Mouse (Mus musculus) lung, postnatal 25 days (tissue): ENCODE results near the gene Rnf152.
A peak's percentile ranks its signal among the peaks of the same experiment; 100 is the strongest.

Experiments
- DNase-seq: peaks from one replicate; pipeline ENCODE4 v3.0.0; 2022; ENCODE audit warnings: low spot score

Rnf152 gene

GRCm38 (mm10) chr1:105356291-105357011 is at the start of gene Rnf152:
TSS of gene Rnf152 (minus strand) at chr1:105356710.
- peak; percentile 23 for DNase-seq

- DNase-seq, result no peak
Observed at GRCm38 (mm10) chr1:105402853-105403252, 46.3 kb upstream of the Rnf152 start.

GRCm38 (mm10) chr1:105384141-105384937 is 27.8 kb upstream of the Rnf152 start:
- DNase-seq, result peak; percentile 43

GRCm38 (mm10) chr1:105377546-105377945 is 21.0 kb upstream of the Rnf152 start:
- DNase-seq, result no peak

GRCm38 (mm10) chr1:105374618-105375017 is 18.1 kb upstream of the Rnf152 start:
- no peak for DNase-seq

- peak; percentile 26 for DNase-seq
Observed at GRCm38 (mm10) chr1:105362701-105363100, 6.2 kb upstream of the Rnf152 start.

- DNase-seq, result no peak
Observed at GRCm38 (mm10) chr1:105358896-105359295, 2.4 kb upstream of the Rnf152 start.

GRCm38 (mm10) chr1:105355910-105356290 is 610 bp downstream of the Rnf152 start:
- DNase-seq, result no peak

- DNase-seq, result peak; percentile 4
Observed at GRCm38 (mm10) chr1:105354901-105355891, 1.3 kb downstream of the Rnf152 start.

GRCm38 (mm10) chr1:105351806-105352205 is 4.7 kb downstream of the Rnf152 start:
- no peak for DNase-seq

- no peak for DNase-seq
Observed at GRCm38 (mm10) chr1:105342305-105342704, 14.2 kb downstream of the Rnf152 start.

GRCm38 (mm10) chr1:105340943-105341342 is 15.6 kb downstream of the Rnf152 start:
- no peak for DNase-seq

- DNase-seq, result no peak
Observed at GRCm38 (mm10) chr1:105337397-105337796, 19.1 kb downstream of the Rnf152 start.

- DNase-seq, result no peak
Observed at GRCm38 (mm10) chr1:105336096-105336495, 20.4 kb downstream of the Rnf152 start.

GRCm38 (mm10) chr1:105332087-105332731 is 24.3 kb downstream of the Rnf152 start:
- DNase-seq, result no peak

- DNase-seq, result no peak
Observed at GRCm38 (mm10) chr1:105331605-105332004, 24.9 kb downstream of the Rnf152 start.

- DNase-seq, result no peak
Observed at GRCm38 (mm10) chr1:105330581-105331320, 25.8 kb downstream of the Rnf152 start.

- no peak for DNase-seq
Observed at GRCm38 (mm10) chr1:105327789-105328188, 28.7 kb downstream of the Rnf152 start.

GRCm38 (mm10) chr1:105324636-105325035 is 31.9 kb downstream of the Rnf152 start:
- no peak for DNase-seq

- DNase-seq, result no peak
Observed at GRCm38 (mm10) chr1:105314010-105314800, 42.3 kb downstream of the Rnf152 start.
